Mouse (Mus musculus) midbrain, postnatal 0 days (tissue): ENCODE data around the gene Ano2. TPM values are rescaled to one million over a fixed set of nuclear protein-coding genes. Genes with fewer than 3 reads are reported as not detected.

Experiments
- ATAC-seq: fragments of 200-750 bp; cut with Nextera tagmentation; 2 replicates; pipeline ENCODE4 v1.8.0; 2017; ENCODE audit warnings: moderate number of reproducible peaks, mild to moderate bottlenecking, moderate TSS enrichment, moderate library complexity; ENCODE audit not compliant: low FRiP score
- DNase-seq: peaks from one replicate; pipeline ENCODE4 v3.0.0-alpha.2; 2015; ENCODE audit warnings: low spot score
- H3K27ac ChIP-seq: fragments of 300-500 bp; sonication (generic); 2 replicates; pipeline ENCODE4 v1.5.1; 2014; ENCODE audit warnings: low read depth, mild to moderate bottlenecking, low read length, mixed read lengths
- H3K27me3 ChIP-seq: fragments of 300-500 bp; sonication (generic); 2 replicates; pipeline ENCODE4 v1.6.1; 2014; ENCODE audit warnings: low read length, control low read depth, mixed read lengths; ENCODE audit not compliant: insufficient read depth
- H3K36me3 ChIP-seq: fragments of 300-500 bp; sonication (generic); 2 replicates; pipeline ENCODE4 v1.6.1; 2014; ENCODE audit warnings: low read length, control low read depth, mixed read lengths; ENCODE audit not compliant: insufficient read depth
- H3K4me1 ChIP-seq: fragments of 300-500 bp; sonication (generic); 2 replicates; pipeline ENCODE4 v1.6.1; 2014; ENCODE audit warnings: mild to moderate bottlenecking, control low read depth, antibody characterized with exemption, low read length, mixed read lengths; ENCODE audit not compliant: insufficient read depth
- H3K4me2 ChIP-seq: fragments of 300-500 bp; sonication (generic); 2 replicates; pipeline ENCODE4 v1.6.1; 2014; ENCODE audit warnings: low read depth, mild to moderate bottlenecking, low read length, mixed read lengths; ENCODE audit not compliant: poor library complexity, severe bottlenecking
- H3K4me3 ChIP-seq: fragments of 300-500 bp; sonication (generic); 2 replicates; pipeline ENCODE4 v1.5.1; 2014; ENCODE audit warnings: low read depth, mild to moderate bottlenecking, low read length, moderate library complexity
- H3K9ac ChIP-seq: fragments of 300-500 bp; sonication (generic); replicated peaks from 2 replicates; pipeline ENCODE4 v1.6.1; 2014; ENCODE audit warnings: mild to moderate bottlenecking, low read length, moderate library complexity, mixed read lengths; ENCODE audit not compliant: poor library complexity, severe bottlenecking
- H3K9me3 ChIP-seq: fragments of 300-500 bp; sonication (generic); 2 replicates; pipeline ENCODE4 v1.6.1; 2016; ENCODE audit warnings: low read length, control low read depth
- CTCF ChIP-seq: IDR thresholded peaks from 2 replicates; pipeline ENCODE4 v1.5.1; 2016; ENCODE audit warnings: antibody characterized with exemption, mild to moderate bottlenecking
- WGBS: fragments of 180-500 bp; shearing (Covaris S2); extraction: QIAGEN DNeasy Blood & Tissue Kit; methylation state at CpG from one replicate; pipeline ENCODE4 v1.1.7; 2014; 5-methylcytosine and 5-hydroxymethylcytosine counted together
- polyA plus RNA-seq: library from polyadenylated mRNA; unstranded; fragments of >200 nt; fragmentation: Nextera tagmentation; extraction: Ambion mirVana; gene quantifications from 2 replicates; pipeline ENCODE4 v1.2.1, GENCODE M21; 2015
- total RNA-seq: library from RNA; depleted of rRNA; stranded (reverse); fragments of >200 nt; gene quantifications from 2 replicates; pipeline ENCODE4 v1.2.3, GENCODE M21; 2014

Ano2 gene
- total and polyA plus RNA-seq, 2 experiments from 2014 or later: 0.77 to 0.98 TPM

- Histone ChIP-seq H3K9ac (no peak overlapping the region), H3K27me3 (no peaks in the 10 kb centered on the region), H3K27ac (no peak overlapping the region), H3K4me2 (no peak overlapping the region), H3K4me3 (no peak overlapping the region), H3K9me3 (no peaks in the 10 kb centered on the region), H3K36me3 (no peaks in the 10 kb centered on the region), H3K4me1 (no peaks in the 10 kb centered on the region)
- no peak for TF ChIP-seq CTCF
- 66% methylated on average over 8 of the region's 8 CpGs for WGBS
- DNase-seq (no peak), ATAC-seq (no peak)
Measured at GRCm38 (mm10) chr6:126033693-126034402, 343.6 kb downstream of the Ano2 start.

- DNase-seq (no peak), ATAC-seq (peak; percentile 20; the same call in 1 of the 2 replicates)
- Histone ChIP-seq H3K9me3 (no peaks in the 10 kb centered on the region), H3K36me3 (no peaks in the 10 kb centered on the region), H3K27ac (no peak overlapping the region), H3K4me1 (no peaks in the 10 kb centered on the region), H3K9ac (no peak overlapping the region), H3K27me3 (no peaks in the 10 kb centered on the region), H3K4me3 (no peak overlapping the region), H3K4me2 (no peak overlapping the region)
- 21% methylated on average over 2 of the region's 2 CpGs for WGBS
- TF ChIP-seq CTCF: no peak
Measured at GRCm38 (mm10) chr6:126034403-126034724, 344.1 kb downstream of the Ano2 start.

- no peak for TF ChIP-seq CTCF
- peak; percentile 76 for ATAC-seq
- peak; percentile 33 for DNase-seq
- H3K4me2 ChIP-seq: no peak overlapping the region
- H3K9ac ChIP-seq: no peak overlapping the region
- no peak overlapping the region for H3K4me3 ChIP-seq
- H3K4me1 ChIP-seq: no peaks in the 10 kb centered on the region
- no peak overlapping the region for H3K27ac ChIP-seq
- H3K27me3 ChIP-seq: no peaks in the 10 kb centered on the region
- no peaks in the 10 kb centered on the region for H3K36me3 ChIP-seq
- no peaks in the 10 kb centered on the region for H3K9me3 ChIP-seq
- whole genome bisulfite sequencing: 52% methylated on average over 7 of the region's 7 CpGs
Measured at GRCm38 (mm10) chr6:126034728-126035127, 344.5 kb downstream of the Ano2 start.

- WGBS: 87% methylated on average over 2 of the region's 2 CpGs
- H3K4me3 ChIP-seq: no peak overlapping the region
- DNase-seq (no peak), ATAC-seq (no peak)
- no peaks in the 10 kb centered on the region for H3K4me1 ChIP-seq
- no peaks in the 10 kb centered on the region for H3K9me3 ChIP-seq
- H3K36me3 ChIP-seq: no peaks in the 10 kb centered on the region
- no peaks in the 10 kb centered on the region for H3K27me3 ChIP-seq
- H3K4me2 ChIP-seq: no peak overlapping the region
- H3K9ac ChIP-seq: no peak overlapping the region
- no peak overlapping the region for H3K27ac ChIP-seq
- TF ChIP-seq CTCF: no peak
Measured at GRCm38 (mm10) chr6:126035621-126036020, 345.4 kb downstream of the Ano2 start.

GRCm38 (mm10) chr6:126045931-126046330, 355.7 kb downstream of the Ano2 start:
- H3K9ac ChIP-seq: no peak overlapping the region
- TF ChIP-seq CTCF: peak; percentile 41
- no peak overlapping the region for H3K4me3 ChIP-seq
- H3K27ac ChIP-seq: no peak overlapping the region
- H3K4me2 ChIP-seq: no peak overlapping the region
- H3K4me1 ChIP-seq: no peaks in the 10 kb centered on the region
- no peak for DNase-seq
- no peaks in the 10 kb centered on the region for H3K9me3 ChIP-seq
- no peaks in the 10 kb centered on the region for H3K27me3 ChIP-seq
- 53% methylated on average over 3 of the region's 4 CpGs for WGBS
- no peaks in the 10 kb centered on the region for H3K36me3 ChIP-seq
- no peak for ATAC-seq

GRCm38 (mm10) chr6:126048206-126048605, 358.0 kb downstream of the Ano2 start:
- no peak for TF ChIP-seq CTCF
- no peak for DNase-seq
- Histone ChIP-seq H3K4me2 (no peak overlapping the region), H3K4me3 (no peak overlapping the region), H3K27ac (no peak overlapping the region), H3K36me3 (no peaks in the 10 kb centered on the region), H3K4me1 (no peaks in the 10 kb centered on the region), H3K27me3 (no peaks in the 10 kb centered on the region), H3K9me3 (no peaks in the 10 kb centered on the region), H3K9ac (no peak overlapping the region)
- WGBS: 76% methylated on average over 4 of the region's 4 CpGs
- no peak for ATAC-seq
